Mouse (Mus musculus) midbrain, postnatal 0 days (tissue): Measurements from ENCODE around the gene 1110032F04Rik. TPM values are rescaled to one million over a fixed set of nuclear protein-coding genes. Genes with fewer than 3 reads are reported as not detected.

ENCODE experiments used
- ATAC-seq: fragments of 200-750 bp; cut with Nextera tagmentation; 2 replicates; pipeline ENCODE4 v1.8.0; 2017; ENCODE audit warnings: moderate number of reproducible peaks, mild to moderate bottlenecking, moderate TSS enrichment, moderate library complexity; ENCODE audit not compliant: low FRiP score
- DNase-seq: peaks from one replicate; pipeline ENCODE4 v3.0.0-alpha.2; 2015; ENCODE audit warnings: low spot score
- H3K27ac ChIP-seq: fragments of 300-500 bp; sonication (generic); 2 replicates; pipeline ENCODE4 v1.5.1; 2014; ENCODE audit warnings: low read depth, mild to moderate bottlenecking, low read length, mixed read lengths
- H3K27me3 ChIP-seq: fragments of 300-500 bp; sonication (generic); 2 replicates; pipeline ENCODE4 v1.6.1; 2014; ENCODE audit warnings: low read length, control low read depth, mixed read lengths; ENCODE audit not compliant: insufficient read depth
- H3K36me3 ChIP-seq: fragments of 300-500 bp; sonication (generic); 2 replicates; pipeline ENCODE4 v1.6.1; 2014; ENCODE audit warnings: low read length, control low read depth, mixed read lengths; ENCODE audit not compliant: insufficient read depth
- H3K4me1 ChIP-seq: fragments of 300-500 bp; sonication (generic); 2 replicates; pipeline ENCODE4 v1.6.1; 2014; ENCODE audit warnings: mild to moderate bottlenecking, control low read depth, antibody characterized with exemption, low read length, mixed read lengths; ENCODE audit not compliant: insufficient read depth
- H3K4me2 ChIP-seq: fragments of 300-500 bp; sonication (generic); 2 replicates; pipeline ENCODE4 v1.6.1; 2014; ENCODE audit warnings: low read depth, mild to moderate bottlenecking, low read length, mixed read lengths; ENCODE audit not compliant: poor library complexity, severe bottlenecking
- H3K4me3 ChIP-seq: fragments of 300-500 bp; sonication (generic); 2 replicates; pipeline ENCODE4 v1.5.1; 2014; ENCODE audit warnings: low read depth, mild to moderate bottlenecking, low read length, moderate library complexity
- H3K9ac ChIP-seq: fragments of 300-500 bp; sonication (generic); replicated peaks from 2 replicates; pipeline ENCODE4 v1.6.1; 2014; ENCODE audit warnings: mild to moderate bottlenecking, low read length, moderate library complexity, mixed read lengths; ENCODE audit not compliant: poor library complexity, severe bottlenecking
- H3K9me3 ChIP-seq: fragments of 300-500 bp; sonication (generic); 2 replicates; pipeline ENCODE4 v1.6.1; 2016; ENCODE audit warnings: low read length, control low read depth
- CTCF ChIP-seq: IDR thresholded peaks from 2 replicates; pipeline ENCODE4 v1.5.1; 2016; ENCODE audit warnings: antibody characterized with exemption, mild to moderate bottlenecking
- WGBS: fragments of 180-500 bp; shearing (Covaris S2); extraction: QIAGEN DNeasy Blood & Tissue Kit; methylation state at CpG from one replicate; pipeline ENCODE4 v1.1.7; 2014; 5-methylcytosine and 5-hydroxymethylcytosine counted together
- polyA plus RNA-seq: library from polyadenylated mRNA; unstranded; fragments of >200 nt; fragmentation: Nextera tagmentation; extraction: Ambion mirVana; gene quantifications from 2 replicates; pipeline ENCODE4 v1.2.1, GENCODE M21; 2015
- total RNA-seq: library from RNA; depleted of rRNA; stranded (reverse); fragments of >200 nt; gene quantifications from 2 replicates; pipeline ENCODE4 v1.2.3, GENCODE M21; 2014; rRNA removed

The 1110032F04Rik gene
- total RNA-seq, result 19.7 and 24.3 TPM in 2 replicates
- polyA plus RNA-seq, result 3.1 and 3.4 TPM in 2 replicates

- H3K4me2 ChIP-seq, result peak within 1 kb of the TSS; percentile 94
- peak within 1 kb of the TSS; percentile 74 for H3K9ac ChIP-seq
- WGBS, result 1% methylated on average over 47 of the region's 62 CpGs
- H3K4me1 ChIP-seq, result 0 out of 2 replicates have a peak, but pooled peaks cover 3% of the 10 kb centered on the region
- peak within 1 kb of the TSS; percentile 47; the same call in 1 of the 2 replicates for H3K27ac ChIP-seq
- H3K27me3 ChIP-seq, result no peaks in the 10 kb centered on the region
- TF ChIP-seq CTCF, result no peak
- H3K4me3 ChIP-seq, result peak within 1 kb of the TSS; percentile 61
- H3K9me3 ChIP-seq, result no peaks in the 10 kb centered on the region
- H3K36me3 ChIP-seq, result no peaks in the 10 kb centered on the region
- peak; percentile 68 for ATAC-seq
- DNase-seq, result peak; percentile 66
These were observed at the start of gene 1110032F04Rik for GRCm38 (mm10) chr3:68869211-68869690. Gene 1110032F04Rik (plus strand): TSS chr3:68869586.

GRCm38 (mm10) chr3:68821406-68821805, 48.0 kb upstream of the 1110032F04Rik start:
- WGBS, result 62% methylated on average over 4 of the region's 4 CpGs
- ATAC-seq, result no peak
- no peak overlapping the region for H3K4me2 ChIP-seq
- no peak for DNase-seq
- H3K9ac ChIP-seq, result no peak overlapping the region
- no peaks in the 10 kb centered on the region for H3K9me3 ChIP-seq
- no peaks in the 10 kb centered on the region for H3K36me3 ChIP-seq
- TF ChIP-seq CTCF, result no peak
- H3K27ac ChIP-seq, result no peak overlapping the region
- no peak overlapping the region for H3K4me3 ChIP-seq
- H3K27me3 ChIP-seq, result no peaks in the 10 kb centered on the region
- no peaks in the 10 kb centered on the region for H3K4me1 ChIP-seq

- Histone ChIP-seq H3K4me3 (no peak overlapping the region), H3K9ac (no peak overlapping the region), H3K4me2 (no peak overlapping the region), H3K4me1 (no peaks in the 10 kb centered on the region), H3K36me3 (no peaks in the 10 kb centered on the region), H3K27ac (no peak overlapping the region), H3K27me3 (no peaks in the 10 kb centered on the region), H3K9me3 (no peaks in the 10 kb centered on the region)
- 20% methylated on average over 5 of the region's 5 CpGs for WGBS
- ATAC-seq (peak; percentile 85), DNase-seq (peak; percentile 70)
- TF ChIP-seq CTCF, result no peak
These were observed 47.5 kb upstream of the 1110032F04Rik start for GRCm38 (mm10) chr3:68821926-68822341.

- WGBS, result 37% methylated on average over 15 of the region's 15 CpGs
- no peak overlapping the region for H3K27ac ChIP-seq
- H3K9me3 ChIP-seq, result no peaks in the 10 kb centered on the region
- no peaks in the 10 kb centered on the region for H3K36me3 ChIP-seq
- ATAC-seq (peak; percentile 64), DNase-seq (peak; percentile 90)
- no peak overlapping the region for H3K4me3 ChIP-seq
- no peaks in the 10 kb centered on the region for H3K27me3 ChIP-seq
- no peak for TF ChIP-seq CTCF
- no peak overlapping the region for H3K4me2 ChIP-seq
- H3K9ac ChIP-seq, result no peak overlapping the region
- H3K4me1 ChIP-seq, result no peaks in the 10 kb centered on the region
These were observed 45.3 kb upstream of the 1110032F04Rik start for GRCm38 (mm10) chr3:68823876-68824764.

GRCm38 (mm10) chr3:68824765-68825090, 44.7 kb upstream of the 1110032F04Rik start:
- Histone ChIP-seq H3K9me3 (no peaks in the 10 kb centered on the region), H3K27ac (peak overlapping the region; percentile 12; the same call in 1 of the 2 replicates), H3K27me3 (no peaks in the 10 kb centered on the region), H3K4me2 (no peak overlapping the region), H3K9ac (no peak overlapping the region), H3K4me1 (no peaks in the 10 kb centered on the region), H3K36me3 (no peaks in the 10 kb centered on the region), H3K4me3 (no peak overlapping the region)
- ATAC-seq (peak; percentile 28; the same call in 1 of the 2 replicates), DNase-seq (no peak)
- 54% methylated on average over 2 of the region's 2 CpGs for WGBS
- no peak for TF ChIP-seq CTCF

- no peak overlapping the region for H3K4me2 ChIP-seq
- 48% methylated on average over 8 of the region's 8 CpGs for WGBS
- ATAC-seq (no peak), DNase-seq (peak; percentile 48)
- H3K4me1 ChIP-seq, result no peaks in the 10 kb centered on the region
- H3K36me3 ChIP-seq, result no peaks in the 10 kb centered on the region
- no peak overlapping the region for H3K9ac ChIP-seq
- no peaks in the 10 kb centered on the region for H3K27me3 ChIP-seq
- peak overlapping the region; percentile 12; the same call in 1 of the 2 replicates for H3K27ac ChIP-seq
- H3K4me3 ChIP-seq, result no peak overlapping the region
- no peak for TF ChIP-seq CTCF
- H3K9me3 ChIP-seq, result no peaks in the 10 kb centered on the region
These were observed 44.2 kb upstream of the 1110032F04Rik start for GRCm38 (mm10) chr3:68825151-68825550.
